Mouse (Mus musculus) monocyte, adult 2 months (primary cell): Measurements from ENCODE around the gene Trpc7.

ENCODE experiments used
- DNase-seq, 2 experiments: peaks; one replicate each; pipeline ENCODE4 v3.0.0; 2022; ENCODE audit warnings: low spot score in 2 of 2, low read depth in 1 of 2

The Trpc7 gene

DNA sequence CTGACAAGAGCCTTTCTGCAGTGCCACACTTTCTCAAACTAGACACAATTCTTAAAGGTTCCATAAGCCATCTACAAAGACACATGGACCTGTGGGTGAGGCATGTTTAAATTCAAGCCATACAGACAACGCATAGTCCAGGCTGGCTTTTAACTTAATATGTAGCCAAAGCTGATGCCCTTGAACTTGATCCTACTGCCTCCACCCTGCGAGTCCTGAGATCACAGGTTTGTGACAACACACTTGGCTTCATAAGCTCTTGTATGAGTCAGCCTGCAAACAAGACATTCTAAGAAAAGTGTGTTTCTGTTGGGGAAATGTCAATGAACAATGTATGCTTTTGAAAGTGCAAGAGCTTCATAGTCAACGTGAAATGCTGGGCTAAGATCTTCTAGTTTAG is 102.9 kb downstream of the Trpc7 start:
- no peak for DNase-seq

DNA sequence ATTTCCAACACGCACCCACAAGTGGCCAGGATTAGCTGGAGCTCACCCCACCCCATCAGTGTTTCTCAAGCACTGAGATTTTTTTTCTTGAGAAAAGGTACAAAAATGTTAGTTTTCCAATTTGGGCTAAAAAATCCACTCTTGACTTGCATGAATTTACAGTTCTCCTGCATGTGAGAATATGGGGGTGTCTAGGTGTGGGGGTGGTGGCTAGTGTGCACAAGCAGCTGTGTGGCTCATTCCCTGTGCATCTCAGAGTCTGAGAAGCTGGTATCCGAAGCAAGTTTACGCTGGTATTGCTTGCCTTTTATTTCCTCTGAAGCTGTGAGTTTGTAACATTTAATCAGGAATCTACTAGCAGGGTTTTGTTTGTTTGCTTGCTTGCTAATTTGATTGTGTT is 105.1 kb downstream of the Trpc7 start:
- no peak for DNase-seq

DNA sequence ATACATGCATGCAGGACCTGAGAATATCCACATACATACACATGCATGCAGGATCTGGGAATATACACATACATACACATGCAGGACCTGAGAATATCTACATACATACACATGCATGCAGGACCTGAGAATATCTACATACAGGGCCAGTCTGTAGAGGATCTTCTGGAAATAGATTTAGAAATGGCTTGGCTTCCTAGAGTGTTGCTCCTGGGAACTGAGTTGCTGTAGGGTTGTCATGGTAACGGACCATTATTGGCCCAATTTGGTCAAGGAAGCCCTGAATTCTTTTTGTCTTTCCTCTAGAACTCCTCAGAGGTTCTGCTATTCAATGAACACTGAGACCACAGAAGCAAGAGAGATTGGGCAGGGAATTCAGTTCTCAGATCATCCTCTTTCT is 113.2 kb downstream of the Trpc7 start:
- DNase-seq, result no peak

GRCm38 (mm10) chr13:56781697-56782096 is 114.1 kb downstream of the Trpc7 start:
- no peak for DNase-seq

GRCm38 (mm10) chr13:56780746-56781469 is 114.9 kb downstream of the Trpc7 start:
- DNase-seq, result no peak

DNA sequence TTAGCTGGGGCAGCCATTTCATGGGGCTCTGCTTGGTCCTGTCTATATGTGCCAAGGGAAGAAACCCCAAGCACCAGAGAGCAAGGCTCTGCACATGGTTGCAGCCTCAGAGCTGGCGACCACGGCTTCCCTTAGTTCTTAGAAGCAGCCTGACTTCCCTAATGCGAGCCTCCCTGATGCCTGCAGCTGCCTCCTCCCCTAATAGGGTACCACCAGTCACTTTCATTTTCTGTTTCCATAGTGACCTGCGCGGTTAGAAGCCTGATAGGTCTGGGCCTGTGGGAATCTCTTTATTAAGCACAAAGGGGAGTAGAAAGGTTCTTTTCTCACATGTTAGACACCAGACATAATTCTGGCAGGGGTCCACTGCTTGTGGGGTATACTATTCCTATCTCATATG is 121.5 kb downstream of the Trpc7 start:
- no peak for DNase-seq

GRCm38 (mm10) chr13:56773262-56773870 is 122.4 kb downstream of the Trpc7 start:
- DNase-seq, result no peak

- DNase-seq, result no peak
Measured at GRCm38 (mm10) chr13:56772592-56772991, 123.2 kb downstream of the Trpc7 start.

- no peak for DNase-seq
Measured at GRCm38 (mm10) chr13:56770786-56771185, 125.0 kb downstream of the Trpc7 start.

GRCm38 (mm10) chr13:56770136-56770578 is 125.6 kb downstream of the Trpc7 start:
- no peak for DNase-seq

DNA sequence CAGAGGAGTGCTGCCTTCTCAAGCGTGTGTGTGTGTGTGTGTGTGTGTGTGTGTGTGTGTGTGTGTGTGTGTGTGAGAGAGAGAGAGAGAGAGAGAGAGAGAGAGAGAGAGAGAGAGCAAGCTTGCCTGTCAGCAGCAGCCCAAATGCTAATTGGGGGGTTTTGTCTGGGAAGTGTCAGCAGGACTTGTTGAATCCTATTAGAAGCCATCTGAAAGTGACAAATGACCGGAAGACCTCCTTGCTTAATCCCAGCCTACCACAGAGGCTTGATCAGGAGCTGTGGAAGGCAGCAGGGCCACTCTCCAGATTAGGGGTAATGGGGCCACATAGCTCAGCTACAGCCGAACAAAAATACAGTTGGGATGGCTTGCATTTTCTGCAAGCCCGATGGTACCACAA is 126.4 kb downstream of the Trpc7 start:
- DNase-seq, result no peak

GRCm38 (mm10) chr13:56766211-56766610 is 129.6 kb downstream of the Trpc7 start:
- DNase-seq, result no peak

GRCm38 (mm10) chr13:56765284-56766032 is 130.3 kb downstream of the Trpc7 start:
- no peak for DNase-seq

- DNase-seq, result no peak
Measured at GRCm38 (mm10) chr13:56762446-56763229, 133.2 kb downstream of the Trpc7 start.

GRCm38 (mm10) chr13:56758492-56758891 is 137.3 kb downstream of the Trpc7 start:
- peak; percentile 34 to 47 for DNase-seq

DNA sequence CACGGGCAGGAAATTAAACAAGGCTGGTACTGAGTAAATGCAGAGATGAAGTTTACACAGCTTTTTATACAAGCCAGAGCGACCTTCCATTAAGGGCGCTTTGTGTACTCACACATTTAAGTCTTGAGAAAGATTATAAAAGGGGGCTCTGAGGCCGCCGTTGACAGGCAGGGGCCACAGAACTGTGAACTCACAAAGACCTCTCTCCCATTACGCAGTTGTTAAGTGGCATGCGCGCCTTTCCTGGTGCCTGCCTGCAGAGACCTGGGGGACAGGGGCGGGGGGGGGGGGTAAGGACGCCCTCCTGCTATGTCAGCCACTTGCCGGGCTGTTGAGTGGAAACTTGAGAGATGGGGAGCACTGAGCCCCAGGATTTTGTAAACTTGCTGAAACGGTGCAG is 138.6 kb downstream of the Trpc7 start:
- no peak for DNase-seq

- no peak for DNase-seq
Measured at GRCm38 (mm10) chr13:56755871-56756270, 139.9 kb downstream of the Trpc7 start.

GRCm38 (mm10) chr13:56753192-56753951 is 142.4 kb downstream of the Trpc7 start, which contains the start of gene Gm45623:
Gene Gm45623 (minus strand): TSS chr13:56753827.
- no peak for DNase-seq

DNA sequence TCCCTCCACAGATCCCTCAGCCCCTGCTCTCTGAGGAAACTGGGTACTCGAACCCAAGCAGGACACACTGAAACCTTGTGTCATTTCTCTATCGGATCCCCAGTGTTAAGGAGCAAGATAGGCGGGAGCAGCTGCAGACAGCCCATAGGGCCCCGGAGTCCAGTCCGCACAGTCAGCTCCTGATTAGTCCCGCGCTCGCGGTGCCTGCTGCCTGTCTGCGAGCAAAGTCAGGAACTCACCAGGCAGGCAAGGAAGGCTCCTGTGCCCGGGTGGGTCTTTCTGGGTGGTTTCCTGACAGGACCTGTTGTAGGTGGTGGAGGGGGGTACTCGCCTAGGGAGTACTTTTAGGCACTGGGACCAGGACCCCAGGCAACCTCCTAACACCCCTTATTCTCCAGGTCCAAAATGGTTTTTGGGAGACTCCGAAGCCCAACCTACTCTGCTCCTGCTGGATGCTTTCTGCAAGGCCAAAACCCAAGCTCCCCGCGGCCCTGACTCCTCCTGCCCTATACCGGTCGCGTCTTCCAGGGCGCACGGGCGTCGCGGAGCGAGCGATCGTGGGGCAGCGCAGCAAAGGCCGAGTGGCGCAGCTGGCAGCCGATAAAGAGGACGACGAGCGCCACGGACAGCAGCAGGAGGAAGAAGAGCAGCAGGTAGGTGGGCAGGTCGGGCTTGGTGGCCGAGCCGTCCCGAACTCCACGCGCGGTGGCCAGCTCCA is 143.2 kb downstream of the Trpc7 start:
- no peak for DNase-seq

GRCm38 (mm10) chr13:56751774-56752173 is 144.0 kb downstream of the Trpc7 start:
- DNase-seq, result no peak
